Mouse (Mus musculus) testis, adult 2 months (tissue): ENCODE measurements around the gene Aloxe3.

Experiments
- CTCF ChIP-seq: fragments of 200-500 bp; IDR thresholded peaks from 2 replicates; pipeline ENCODE4 v1.5.1; 2012; ENCODE audit warnings: low read depth, mild to moderate bottlenecking, inconsistent platforms, low read length, moderate library complexity; ENCODE audit not compliant: control insufficient read depth, insufficient read depth, insufficient replicate concordance
- POLR2A ChIP-seq: fragments of 200-500 bp; IDR thresholded peaks from 2 replicates; pipeline ENCODE4 v1.6.1; 2012; ENCODE audit warnings: low read depth, mild to moderate bottlenecking, inconsistent platforms, low read length, moderate library complexity; ENCODE audit not compliant: control insufficient read depth

DNA sequence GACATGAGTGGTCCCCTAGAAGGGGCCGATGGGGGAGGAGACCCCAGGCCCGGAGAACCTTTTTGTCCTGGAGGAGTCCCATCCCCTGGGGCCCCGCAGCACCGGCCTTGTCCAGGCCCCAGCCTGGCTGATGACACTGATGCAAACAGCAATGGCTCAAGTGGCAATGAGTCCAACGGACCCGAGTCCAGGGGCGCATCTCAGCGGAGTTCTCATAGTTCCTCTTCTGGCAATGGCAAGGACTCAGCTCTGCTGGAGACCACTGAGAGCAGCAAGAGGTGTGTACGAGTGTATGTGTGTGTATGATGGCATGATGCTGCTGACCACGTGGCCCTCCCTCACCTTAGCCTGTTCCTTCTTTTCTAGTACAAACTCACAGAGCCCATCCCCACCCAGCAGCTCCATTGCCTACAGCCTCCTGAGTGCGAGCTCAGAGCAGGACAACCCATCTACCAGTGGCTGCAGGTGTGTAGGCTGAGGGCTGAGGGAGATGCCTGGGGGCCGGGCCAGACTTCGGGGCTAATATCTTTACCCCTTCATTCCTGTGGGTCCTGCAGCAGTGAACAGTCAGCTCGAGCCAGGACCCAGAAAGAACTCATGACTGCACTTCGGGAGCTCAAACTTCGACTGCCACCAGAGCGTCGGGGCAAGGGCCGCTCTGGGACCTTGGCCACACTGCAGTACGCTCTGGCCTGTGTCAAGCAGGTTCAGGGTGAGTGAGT, 24.9 kb upstream of the Aloxe3 start:
- TF ChIP-seq CTCF (no peak), POLR2A (no peak)
